Mouse (Mus musculus): Measurements from ENCODE around the gene Nsmce4a. TPM values are rescaled to one million over a fixed set of nuclear protein-coding genes. Genes with fewer than 3 reads are reported as not detected.
"Not testable (repeated sequence)": the region's sequence is repeated elsewhere in the genome, so short reads cannot be mapped to it uniquely, and the experiment has no call there.

Nsmce4a gene
- polyA plus RNA-seq, 1 experiment: 67.9 TPM

GRCm38 (mm10) chr7:130546421-130546790 is 26.5 kb downstream of the Nsmce4a start:
- Histone ChIP-seq H3K27ac (ENCODE audit: insufficient read depth, low read length) (peak overlapping the region; percentile 71), H3K4me1 (ENCODE audit: control insufficient read depth, insufficient read depth, low read length) (no peaks in the 10 kb centered on the region), H3K4me3 (ENCODE audit: insufficient read depth, low read length) (peak overlapping the region; percentile 53)
- TF ChIP-seq CTCF (IDR thresholded peaks at IDR 0.05; ENCODE audit: borderline replicate concordance, insufficient read depth, low read length) (no peak), POLR2A (IDR thresholded peaks at IDR 0.05; ENCODE audit: low read depth, low read length) (no peak)

- TF ChIP-seq CTCF (IDR thresholded peaks at IDR 0.05; ENCODE audit: borderline replicate concordance, insufficient read depth, low read length): no peak
- Histone ChIP-seq H3K27ac (ENCODE audit: insufficient read depth, low read length) (no peak overlapping the region), H3K4me1 (ENCODE audit: control insufficient read depth, insufficient read depth, low read length) (no peaks in the 10 kb centered on the region), H3K4me3 (ENCODE audit: insufficient read depth, low read length) (peak overlapping the region; percentile 53)
Measured at GRCm38 (mm10) chr7:130545893-130546292, 27.0 kb downstream of the Nsmce4a start.

DNA sequence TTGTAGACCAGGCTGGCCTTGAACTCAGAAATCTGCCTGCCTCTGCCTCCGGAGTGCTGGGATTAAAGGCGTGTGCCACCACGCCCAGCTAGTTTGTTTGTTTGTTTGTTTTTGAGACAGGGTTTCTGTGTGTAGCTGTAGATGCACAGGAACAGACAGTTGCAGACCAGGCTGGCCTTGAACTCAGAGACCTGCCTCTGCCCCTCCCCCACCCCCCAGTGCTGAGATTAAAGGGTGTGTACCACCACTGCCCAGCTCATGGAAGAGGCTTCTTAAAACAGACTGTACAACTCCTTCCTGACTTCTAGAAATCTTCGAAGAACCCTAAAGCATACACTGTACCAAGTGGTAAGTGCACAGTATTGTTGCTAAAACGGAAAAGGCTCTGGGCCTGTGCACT is 27.5 kb downstream of the Nsmce4a start:
- no peak overlapping the region for H3K4me3 ChIP-seq (ENCODE audit: insufficient read depth, low read length)
- no peak overlapping the region for H3K27ac ChIP-seq (ENCODE audit: insufficient read depth, low read length)
- H3K4me1 ChIP-seq (ENCODE audit: control insufficient read depth, insufficient read depth, low read length): no peaks in the 10 kb centered on the region
- no peak for TF ChIP-seq CTCF (IDR thresholded peaks at IDR 0.05; ENCODE audit: borderline replicate concordance, insufficient read depth, low read length)
- TF ChIP-seq POLR2A (IDR thresholded peaks at IDR 0.05; ENCODE audit: low read depth, low read length): no peak

- no peaks in the 10 kb centered on the region for H3K4me1 ChIP-seq (ENCODE audit: control insufficient read depth, insufficient read depth, low read length)
- no peak overlapping the region for H3K4me3 ChIP-seq (ENCODE audit: insufficient read depth, low read length)
- no peak overlapping the region for H3K27ac ChIP-seq (ENCODE audit: insufficient read depth, low read length)
- TF ChIP-seq CTCF (IDR thresholded peaks at IDR 0.05; ENCODE audit: borderline replicate concordance, insufficient read depth, low read length) (no peak), POLR2A (IDR thresholded peaks at IDR 0.05; ENCODE audit: low read depth, low read length) (no peak)
Measured at GRCm38 (mm10) chr7:130543181-130543580, 29.7 kb downstream of the Nsmce4a start.

DNA sequence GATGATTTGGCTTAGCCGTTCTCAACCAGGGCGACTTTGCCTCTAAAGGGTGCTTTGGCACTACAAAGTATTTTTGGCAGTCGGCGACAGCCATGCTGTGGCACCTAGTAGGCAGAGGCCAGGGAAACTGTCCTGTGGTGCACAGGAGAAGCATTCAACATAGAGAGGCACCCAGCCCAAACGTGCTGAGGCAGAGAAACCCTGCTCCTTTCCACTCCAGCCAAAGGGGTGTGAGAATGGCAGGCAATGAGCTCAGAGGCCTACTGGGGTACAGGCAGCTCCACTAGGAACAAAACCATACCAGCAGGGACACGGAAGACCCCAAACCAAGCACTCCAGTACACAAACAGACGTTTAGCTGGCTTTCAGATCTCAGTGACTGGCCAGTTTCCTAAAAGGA is 32.7 kb downstream of the Nsmce4a start:
- Histone ChIP-seq H3K27ac (ENCODE audit: insufficient read depth, low read length) (no peak overlapping the region), H3K4me3 (ENCODE audit: insufficient read depth, low read length) (no peak overlapping the region), H3K4me1 (ENCODE audit: control insufficient read depth, insufficient read depth, low read length) (no peaks in the 10 kb centered on the region)
- no peak for TF ChIP-seq CTCF (IDR thresholded peaks at IDR 0.05; ENCODE audit: borderline replicate concordance, insufficient read depth, low read length)
- TF ChIP-seq POLR2A (IDR thresholded peaks at IDR 0.05; ENCODE audit: low read depth, low read length): no peak

DNA sequence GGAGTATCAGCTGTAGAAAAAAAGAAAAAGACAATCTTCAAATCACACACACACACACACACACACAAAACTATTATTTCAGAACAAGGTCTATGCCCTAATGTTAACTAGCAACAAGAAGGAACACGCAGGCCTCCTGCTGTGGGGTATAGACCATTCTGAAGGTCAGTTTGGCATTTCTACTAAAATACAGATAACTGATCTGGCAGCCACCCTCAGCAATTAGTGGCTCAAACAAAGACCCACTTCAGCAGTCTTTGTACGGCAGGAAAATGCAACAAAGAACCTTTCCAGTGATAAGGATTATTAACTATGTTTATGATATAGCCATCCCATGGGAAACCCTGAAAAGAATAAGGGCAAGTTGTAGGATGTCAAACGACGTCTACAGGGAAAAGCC is 35.9 kb downstream of the Nsmce4a start:
- H3K4me3 ChIP-seq (ENCODE audit: insufficient read depth, low read length): no peak overlapping the region

GRCm38 (mm10) chr7:130535174-130535573 is 37.7 kb downstream of the Nsmce4a start:
- TF ChIP-seq CTCF (IDR thresholded peaks at IDR 0.05; ENCODE audit: borderline replicate concordance, insufficient read depth, low read length) (no peak), POLR2A (IDR thresholded peaks at IDR 0.05; ENCODE audit: low read depth, low read length) (no peak)
- Histone ChIP-seq H3K4me1 (ENCODE audit: control insufficient read depth, insufficient read depth, low read length) (no peaks in the 10 kb centered on the region), H3K4me3 (ENCODE audit: insufficient read depth, low read length) (no peak overlapping the region)

More for the DNA sequence above, 35.9 kb downstream of the Nsmce4a start:
- Histone ChIP-seq H3K27ac (ENCODE audit: insufficient read depth, low read length) (no peak overlapping the region), H3K4me1 (ENCODE audit: control insufficient read depth, insufficient read depth, low read length) (no peaks in the 10 kb centered on the region)
- TF ChIP-seq CTCF (IDR thresholded peaks at IDR 0.05; ENCODE audit: borderline replicate concordance, insufficient read depth, low read length) (no peak), POLR2A (IDR thresholded peaks at IDR 0.05; ENCODE audit: low read depth, low read length) (no peak)

DNA sequence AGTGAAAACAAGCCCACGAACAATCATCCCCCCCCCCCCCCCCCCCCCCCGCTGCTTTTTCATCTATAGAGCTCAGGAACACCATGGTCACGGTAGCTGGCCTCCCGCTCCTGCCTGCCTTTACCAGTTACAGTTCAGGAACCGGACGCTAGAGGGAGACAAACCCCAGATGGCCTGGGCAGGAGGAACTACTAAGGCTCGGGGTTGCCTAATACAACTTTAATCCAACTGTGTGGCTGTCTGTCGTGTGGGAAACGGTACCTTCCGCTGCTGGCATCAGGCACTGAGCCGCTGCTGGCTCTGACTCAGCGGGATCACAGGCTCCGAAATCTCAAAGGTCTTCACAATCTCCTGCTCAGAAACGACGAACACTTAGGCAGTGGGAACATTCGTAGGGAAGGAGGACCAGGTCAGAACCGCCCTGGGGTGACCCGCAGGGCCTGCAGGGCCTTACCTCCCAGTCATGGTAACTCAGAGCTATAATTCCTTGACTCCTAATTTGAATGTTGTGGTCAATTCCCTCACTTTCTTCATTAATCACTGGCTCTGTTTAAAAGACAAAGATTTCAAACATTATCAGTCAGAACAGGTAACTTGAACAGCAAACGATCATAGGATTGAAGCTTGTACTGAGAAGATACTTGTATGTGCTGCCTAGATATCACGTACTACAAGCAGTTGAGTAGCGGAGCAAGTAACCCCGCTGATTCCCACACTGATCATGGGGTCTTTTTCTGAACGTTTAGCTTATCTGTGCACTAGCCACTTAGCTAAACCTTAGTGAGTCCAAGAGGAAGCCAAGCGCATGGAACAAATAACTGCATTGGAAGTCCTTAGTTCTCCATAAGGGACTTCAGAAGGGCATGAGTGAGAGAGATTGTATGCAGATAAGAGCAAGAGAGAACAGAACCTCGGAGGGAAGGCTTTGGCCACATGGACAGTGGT is 39.3 kb downstream of the Nsmce4a start:
- Histone ChIP-seq H3K4me1 (ENCODE audit: control insufficient read depth, insufficient read depth, low read length) (no peaks in the 10 kb centered on the region), H3K4me3 (ENCODE audit: insufficient read depth, low read length) (no peak overlapping the region), H3K27ac (ENCODE audit: insufficient read depth, low read length) (no peak overlapping the region)
- TF ChIP-seq POLR2A (IDR thresholded peaks at IDR 0.05; ENCODE audit: low read depth, low read length): no peak
- peak; percentile 88 for TF ChIP-seq CTCF (IDR thresholded peaks at IDR 0.05; ENCODE audit: borderline replicate concordance, insufficient read depth, low read length)

More at GRCm38 (mm10) chr7:130535174-130535573, 37.7 kb downstream of the Nsmce4a start:
- H3K27ac ChIP-seq (ENCODE audit: insufficient read depth, low read length): no peak overlapping the region

GRCm38 (mm10) chr7:130531138-130531537 is 41.8 kb downstream of the Nsmce4a start:
- H3K4me1 ChIP-seq (ENCODE audit: control insufficient read depth, insufficient read depth, low read length); H3K27ac ChIP-seq (ENCODE audit: insufficient read depth, low read length); H3K4me3 ChIP-seq (ENCODE audit: insufficient read depth, low read length): not testable (repeated sequence)

GRCm38 (mm10) chr7:130527306-130527705 is 45.6 kb downstream of the Nsmce4a start:
- Histone ChIP-seq H3K4me1 (ENCODE audit: control insufficient read depth, insufficient read depth, low read length) (no peaks in the 10 kb centered on the region), H3K4me3 (ENCODE audit: insufficient read depth, low read length) (no peak overlapping the region), H3K27ac (ENCODE audit: insufficient read depth, low read length) (no peak overlapping the region)
- TF ChIP-seq POLR2A (IDR thresholded peaks at IDR 0.05; ENCODE audit: low read depth, low read length) (no peak), CTCF (IDR thresholded peaks at IDR 0.05; ENCODE audit: borderline replicate concordance, insufficient read depth, low read length) (no peak)

All from embryonic fibroblast, embryonic 13.5 days (primary cell).